Mouse (Mus musculus) c-Kit-negative CD71-positive TER-119-positive erythroid progenitor cells, embryonic 14.5 days (primary cell): ENCODE measurements around the gene Itfg2.

Experiments
- DNase-seq: peaks from one replicate; pipeline ENCODE4 v3.0.0-alpha.2; 2013; ENCODE audit warnings: low read depth, low spot score

The Itfg2 gene

DNA sequence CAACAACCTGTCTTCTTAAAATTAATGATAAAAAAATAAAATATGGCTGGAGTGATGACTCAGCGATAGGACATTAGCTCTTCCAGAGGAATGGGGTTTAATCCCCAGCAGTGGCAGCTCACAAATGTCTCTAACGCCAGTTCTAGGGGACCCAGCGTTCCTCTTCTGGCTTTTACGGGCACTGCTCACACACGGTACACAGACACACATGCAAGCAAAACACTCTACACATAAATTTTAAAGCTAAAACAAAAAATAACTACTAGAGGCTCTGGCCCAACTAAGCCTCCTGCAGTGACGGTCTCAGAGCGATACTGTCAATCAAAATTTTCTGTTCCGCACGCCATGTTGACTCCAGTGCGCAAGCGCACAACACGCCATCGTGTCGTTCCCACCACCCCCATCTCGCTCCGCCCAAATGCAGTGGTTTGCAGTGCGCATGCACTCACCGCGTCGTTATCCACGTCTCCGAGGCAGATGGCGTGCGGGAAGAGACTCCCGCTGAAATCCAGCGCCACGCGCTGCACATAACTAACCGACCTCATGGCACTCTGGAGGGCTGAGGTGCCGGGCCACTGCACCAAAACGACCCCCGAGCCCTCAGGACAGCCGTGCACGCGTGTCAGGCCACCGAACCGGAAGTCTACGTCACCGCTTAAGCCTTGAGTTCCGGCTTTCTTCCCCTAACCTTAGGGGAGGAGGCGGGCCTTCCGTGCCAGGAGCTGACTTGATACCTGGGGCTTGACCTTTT lies at the start of gene Itfg2:
Gene Itfg2 (minus strand): TSS at position 663 of the 751 bp plus-strand sequence.
- DNase-seq = peak; percentile 94

DNA sequence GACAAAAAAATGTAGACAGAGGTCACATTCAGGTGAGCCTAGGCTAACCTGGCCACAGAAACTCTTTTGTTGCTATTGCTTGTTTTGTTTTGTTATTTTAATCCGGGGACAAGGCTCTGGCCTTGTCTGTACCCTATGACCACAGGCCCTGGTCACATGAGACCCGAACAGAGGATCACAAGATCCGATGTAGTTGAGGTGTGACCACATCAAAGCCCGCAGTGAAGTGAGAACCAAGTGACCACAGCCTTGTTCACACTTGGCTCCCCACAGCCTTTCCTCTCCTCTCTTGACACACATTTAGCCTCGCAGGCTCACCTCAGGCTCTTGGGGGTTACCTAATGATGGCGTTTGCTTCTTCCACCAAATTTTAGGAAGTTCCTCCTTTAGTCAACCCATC lies 49.4 kb upstream of the Itfg2 start:
- DNase-seq = no peak

DNA sequence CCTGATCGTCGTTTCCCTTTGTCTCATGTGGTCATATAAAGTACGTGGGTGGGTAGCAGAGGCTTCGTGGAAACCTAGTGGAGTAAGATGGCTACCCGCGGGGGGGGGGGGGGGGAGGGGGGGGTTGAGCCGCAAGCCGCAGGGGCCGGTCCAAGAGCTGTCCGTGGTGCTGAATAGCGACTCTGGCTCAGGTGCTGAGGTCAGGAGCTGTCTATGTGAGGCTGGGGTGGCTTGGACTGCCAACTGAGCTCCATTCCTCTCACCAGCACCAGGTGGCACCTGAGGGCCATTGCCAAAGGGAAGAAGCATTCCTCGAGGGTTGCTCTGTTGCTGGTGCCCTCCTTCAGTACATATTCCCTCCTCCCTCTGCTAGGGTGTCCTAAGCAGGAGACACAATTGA lies 44.7 kb upstream of the Itfg2 start:
- no peak for DNase-seq

DNA sequence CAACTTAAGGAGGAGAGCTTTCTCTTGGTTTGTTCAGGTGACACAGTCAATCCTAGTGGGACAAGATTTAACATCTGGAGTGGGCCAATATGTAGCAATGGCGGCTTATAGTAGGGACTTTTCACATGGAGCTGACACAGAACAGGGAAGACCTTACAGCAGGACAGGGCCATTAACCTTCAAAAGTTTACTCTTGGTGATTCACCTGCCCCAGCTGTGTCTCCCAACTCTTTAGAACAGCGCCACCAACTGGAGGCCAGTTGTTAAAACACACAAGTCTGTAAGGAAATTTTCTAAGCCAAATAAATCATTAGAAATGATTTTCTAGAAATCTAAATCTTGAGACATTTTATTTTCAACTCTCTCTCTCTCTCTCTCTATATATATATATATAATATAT lies 42.6 kb upstream of the Itfg2 start:
- DNase-seq = peak; percentile 38

DNA sequence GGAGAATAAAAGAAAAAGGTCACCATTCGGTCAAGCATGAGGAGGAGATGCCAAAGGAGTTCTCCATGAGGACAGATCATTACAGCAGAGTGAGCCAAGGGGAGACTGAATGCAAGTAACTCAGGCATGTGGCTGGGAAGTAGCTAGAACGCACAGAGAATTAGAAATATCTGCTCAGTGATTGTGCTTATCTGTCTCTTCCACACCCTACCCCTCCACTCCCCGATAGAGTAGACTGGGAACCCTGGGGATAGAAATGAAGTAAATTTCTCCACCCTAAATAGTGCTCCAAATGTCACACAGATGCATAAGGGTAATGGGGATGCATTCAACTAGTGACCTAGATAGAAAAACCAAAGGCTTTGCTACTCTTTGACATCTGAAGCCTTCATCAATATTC lies 41.8 kb upstream of the Itfg2 start:
- no peak for DNase-seq

DNA sequence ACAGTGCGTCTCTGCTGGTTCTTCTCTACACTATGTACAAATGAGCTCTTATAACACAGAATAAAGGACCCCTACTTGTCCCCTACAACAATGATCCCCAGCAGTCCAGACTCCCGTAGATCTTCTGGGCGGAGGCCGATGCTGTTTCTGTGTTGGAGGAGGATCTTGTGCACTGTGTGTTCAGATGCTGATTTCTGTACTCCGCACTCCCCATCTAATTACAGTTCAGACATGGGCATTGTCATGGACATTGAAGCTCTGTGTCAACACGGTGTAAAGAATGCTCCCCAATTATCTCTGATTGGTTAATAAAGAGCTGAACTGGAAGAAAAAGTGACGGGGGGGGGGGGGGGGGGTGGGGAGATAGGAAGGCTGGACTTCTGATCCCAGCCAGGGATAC lies 41.3 kb upstream of the Itfg2 start:
- DNase-seq = no peak

DNA sequence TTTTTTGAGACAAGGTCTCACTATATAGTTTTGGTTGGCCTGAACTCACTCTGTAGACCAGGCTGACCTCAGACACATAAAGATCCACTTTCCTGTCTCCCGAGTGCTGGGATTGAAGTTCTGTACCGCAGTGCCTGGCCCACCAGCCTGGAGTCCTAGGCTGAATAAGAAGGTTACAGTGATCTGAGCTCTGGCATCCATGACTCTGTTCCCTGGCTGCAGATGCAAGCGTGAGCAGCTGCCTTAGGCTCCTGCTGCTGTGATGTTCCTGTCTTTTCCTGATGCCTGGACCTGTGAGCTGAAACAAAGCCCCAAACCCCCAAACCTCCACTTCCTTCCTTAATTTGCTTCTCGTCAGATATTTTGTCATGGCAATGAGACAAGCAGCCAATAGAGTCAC lies 40.3 kb upstream of the Itfg2 start:
- DNase-seq = no peak

DNA sequence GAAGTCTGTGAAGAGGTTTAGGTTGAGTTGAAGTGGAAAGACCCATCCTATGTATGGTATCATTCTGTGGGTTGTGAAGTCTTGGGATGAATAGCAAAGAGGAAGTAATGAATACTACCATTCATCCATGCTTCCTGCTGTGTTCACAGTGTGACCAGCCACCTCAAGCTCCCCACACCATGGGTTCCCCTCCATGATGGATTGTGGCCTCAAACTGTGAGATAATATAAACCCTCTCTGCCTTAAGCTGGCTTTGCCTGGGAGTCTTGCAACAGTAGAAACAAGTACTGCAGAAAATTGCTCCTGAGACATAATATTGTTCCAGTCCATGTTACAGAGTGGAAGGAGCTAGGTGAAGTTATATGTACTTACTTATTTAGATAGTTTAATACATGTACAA lies 36.9 kb upstream of the Itfg2 start:
- no peak for DNase-seq

DNA sequence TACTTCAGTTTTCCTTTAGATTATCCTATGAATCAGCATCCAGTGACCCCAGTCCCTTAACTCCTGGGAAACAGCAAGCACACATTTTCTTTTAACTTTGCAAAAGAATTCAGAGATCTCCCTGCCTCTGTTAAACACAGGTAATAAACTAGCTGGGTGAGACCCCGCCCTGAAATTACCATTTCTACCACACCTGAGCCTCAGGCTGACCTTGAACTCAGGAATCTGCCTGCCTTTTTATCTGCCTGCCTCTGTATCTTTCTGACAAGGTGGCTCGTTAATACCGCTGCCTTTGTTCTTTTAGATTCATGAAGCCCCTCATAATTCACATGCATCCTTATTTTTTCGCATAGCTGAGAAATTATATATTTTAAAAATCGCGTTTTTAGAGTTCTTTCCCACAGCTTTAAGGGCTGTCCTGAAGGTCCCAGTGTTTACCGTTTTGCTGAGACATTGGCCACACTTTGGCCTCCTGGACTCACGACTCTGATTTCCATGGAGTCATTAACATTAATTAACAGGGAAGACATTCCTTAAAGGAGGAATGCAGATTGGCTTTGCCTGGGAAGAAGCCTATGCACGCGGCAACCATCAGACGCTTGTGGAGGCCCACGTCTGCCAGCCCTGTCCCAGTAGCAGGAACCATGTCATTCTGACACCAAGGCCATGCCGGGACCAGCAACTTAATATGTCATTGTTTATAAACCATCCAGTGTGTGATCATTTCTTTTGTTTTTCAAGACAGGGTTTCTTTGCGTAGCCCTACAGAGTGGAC lies 36.2 kb upstream of the Itfg2 start:
- DNase-seq = no peak

DNA sequence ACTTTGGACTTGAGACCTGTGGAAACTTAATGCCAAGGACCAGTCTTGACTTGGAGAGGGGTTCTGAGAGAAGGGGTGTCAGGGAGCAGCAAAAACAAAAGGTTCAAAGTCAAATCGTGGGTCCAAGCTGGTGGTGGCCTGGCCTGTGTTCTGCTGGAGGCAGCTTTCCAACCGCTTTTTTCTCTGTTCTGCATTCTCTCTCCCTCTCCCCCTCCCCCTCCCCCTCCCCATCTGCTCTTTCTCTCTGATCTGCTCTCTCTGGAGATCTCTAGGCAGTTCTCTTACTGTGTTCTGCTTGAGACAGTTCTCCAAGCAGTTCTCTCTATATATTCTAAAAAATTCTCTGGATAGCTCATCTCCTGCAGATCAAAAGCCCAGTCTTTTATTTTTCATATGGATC lies 35.6 kb upstream of the Itfg2 start:
- DNase-seq = no peak

DNA sequence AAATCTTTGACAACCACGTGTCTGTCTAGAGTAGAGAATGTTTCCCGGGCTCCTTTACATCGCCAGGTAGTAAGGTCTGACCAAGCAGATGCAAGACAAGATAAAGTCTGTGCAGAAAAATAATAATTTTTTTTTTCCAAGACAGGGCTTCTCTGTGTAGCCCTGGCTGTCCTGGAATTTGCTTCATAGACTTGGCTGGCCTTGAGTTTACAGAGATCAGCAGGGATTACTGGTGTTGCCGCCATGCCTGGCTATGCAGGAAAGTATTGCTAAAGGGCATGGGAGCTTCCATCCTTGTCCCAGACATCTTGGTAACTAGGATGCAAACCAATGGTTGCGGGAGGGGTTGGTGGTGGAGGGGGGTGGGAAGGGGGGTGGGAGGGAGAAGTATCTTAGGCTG lies 32.5 kb upstream of the Itfg2 start:
- DNase-seq = no peak

DNA sequence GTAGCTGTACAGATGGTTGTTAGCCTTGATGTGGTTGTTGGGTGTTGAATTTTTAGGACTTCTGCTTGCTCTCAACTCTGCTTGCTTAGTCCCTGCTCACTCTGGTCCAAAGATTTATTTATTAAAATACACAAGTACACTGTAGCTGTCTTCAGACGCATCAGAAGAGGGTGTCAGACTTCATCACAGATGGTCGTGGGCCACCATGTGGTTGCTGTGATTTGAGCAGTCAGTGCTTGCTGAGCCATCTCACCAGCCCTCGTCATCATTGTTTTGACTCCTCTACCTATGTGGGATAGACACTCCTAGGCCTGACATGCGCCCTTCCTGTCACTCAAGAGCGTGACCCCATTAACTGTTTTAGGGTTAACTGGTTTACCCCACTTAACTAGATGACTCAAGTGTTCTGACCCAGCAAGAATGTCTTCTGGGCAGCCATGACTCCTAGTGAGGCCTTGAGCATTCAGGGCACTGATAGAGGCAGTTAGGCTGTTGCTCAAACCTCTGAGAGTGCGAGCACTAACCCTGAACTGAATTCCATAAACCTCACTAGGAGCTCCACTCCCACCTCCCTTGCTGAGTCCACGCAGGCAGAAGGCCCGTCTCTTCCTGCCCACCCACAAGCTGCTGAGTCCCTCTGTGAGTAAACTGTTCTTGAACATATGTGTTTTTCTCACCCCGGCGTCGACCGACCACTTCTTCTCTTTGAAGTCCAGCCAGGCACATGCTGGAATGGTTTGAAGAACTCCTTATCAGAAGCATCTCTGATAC lies 31.3 kb upstream of the Itfg2 start:
- no peak for DNase-seq

DNA sequence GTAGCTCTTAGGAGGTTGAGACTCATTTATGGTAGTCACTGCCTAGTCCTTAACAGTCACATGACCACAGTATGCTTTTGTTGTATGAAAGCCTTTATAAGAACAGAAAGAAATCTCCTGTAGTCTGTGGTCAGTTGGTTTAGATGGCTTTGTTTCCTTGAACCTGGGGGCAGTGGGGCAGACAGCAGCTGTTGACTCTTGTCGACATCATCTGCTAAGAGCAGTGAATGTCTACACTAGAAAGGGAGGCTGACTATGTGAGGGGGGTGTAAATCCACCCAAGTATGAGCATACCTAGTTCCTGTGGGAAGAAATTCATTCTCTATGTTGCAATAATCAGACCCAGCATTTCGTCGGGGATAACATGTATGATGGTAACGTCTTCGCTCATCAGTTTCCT lies 22.3 kb upstream of the Itfg2 start:
- no peak for DNase-seq

DNA sequence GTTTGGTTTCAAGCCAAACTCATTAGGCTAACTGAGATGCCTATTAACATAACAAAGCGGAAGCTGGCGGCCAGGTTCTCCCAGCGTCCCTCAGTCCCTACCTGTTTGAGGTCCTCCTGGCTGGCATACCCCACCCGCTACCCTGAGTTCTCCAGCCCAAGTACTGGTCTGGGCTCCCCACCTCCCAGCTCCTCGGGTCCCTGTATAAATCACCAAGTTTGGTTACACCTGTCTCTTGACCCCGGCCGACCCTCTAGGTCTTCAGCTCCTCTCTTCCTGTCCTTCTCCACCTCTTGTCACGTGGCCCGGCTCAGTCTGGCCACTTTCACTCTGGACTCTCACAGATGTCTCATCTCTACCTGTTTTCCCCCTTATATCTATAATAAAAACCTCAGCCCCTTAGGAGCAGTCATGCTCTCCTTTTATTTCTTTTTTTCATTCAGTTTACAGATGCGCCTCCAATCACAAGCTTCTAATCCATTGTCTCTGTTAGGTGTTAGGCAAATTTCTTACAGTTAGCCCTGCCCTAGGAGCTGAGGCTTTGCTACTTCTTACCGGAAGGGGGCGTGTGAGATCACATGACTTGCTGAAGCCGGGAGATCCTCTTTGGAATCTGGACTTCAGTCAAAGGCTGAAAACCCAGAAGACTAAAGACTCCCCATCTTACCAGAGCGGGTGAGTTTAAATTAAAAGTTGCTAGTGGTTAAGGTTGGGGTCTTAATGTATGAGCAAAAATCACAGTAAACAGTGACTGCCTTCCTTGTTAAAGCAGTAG lies 21.2 kb upstream of the Itfg2 start:
- no peak for DNase-seq

DNA sequence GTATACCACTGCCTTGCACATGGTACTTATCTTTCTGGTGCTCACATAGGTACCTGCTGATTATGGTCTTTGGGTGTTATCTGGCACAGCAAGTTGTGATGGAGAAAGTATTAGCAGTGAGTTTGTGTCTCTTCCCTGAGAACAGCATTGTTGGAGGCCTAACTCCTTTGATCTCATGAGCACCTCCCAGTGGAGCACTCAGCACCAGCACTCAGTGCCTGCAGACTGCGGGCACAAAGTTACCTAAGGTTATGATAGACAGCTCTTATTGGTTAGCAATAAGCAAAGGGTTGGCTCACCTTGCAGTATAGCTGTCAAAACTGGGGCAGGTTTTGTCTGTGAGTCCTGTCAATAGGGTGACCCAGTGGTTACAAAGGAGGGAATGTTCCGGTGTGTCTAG lies 15.5 kb upstream of the Itfg2 start:
- DNase-seq = no peak

DNA sequence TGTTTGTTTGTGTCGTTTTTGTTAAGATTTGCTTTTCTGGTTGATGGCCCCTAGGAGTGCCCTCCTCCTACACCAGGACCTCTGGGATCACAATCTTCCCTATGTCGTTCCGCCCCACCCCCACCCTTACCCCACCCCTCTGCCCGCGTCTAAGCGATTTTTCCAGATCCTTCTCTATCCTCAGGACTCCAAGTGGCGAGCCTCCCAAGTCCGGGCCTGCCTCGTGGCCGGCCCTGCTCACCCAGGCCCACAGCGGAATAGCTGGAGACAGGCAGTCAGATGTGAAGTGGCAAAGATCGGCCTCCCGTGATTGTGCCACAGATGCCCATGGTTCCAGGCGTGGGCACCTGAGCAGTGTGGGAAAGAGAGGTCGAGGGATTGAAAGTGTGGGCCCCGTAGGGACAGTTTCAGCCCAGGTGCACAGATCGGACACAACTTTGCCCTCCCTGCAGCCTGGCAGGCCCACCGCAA lies 14.2 kb upstream of the Itfg2 start:
- DNase-seq = no peak

DNA sequence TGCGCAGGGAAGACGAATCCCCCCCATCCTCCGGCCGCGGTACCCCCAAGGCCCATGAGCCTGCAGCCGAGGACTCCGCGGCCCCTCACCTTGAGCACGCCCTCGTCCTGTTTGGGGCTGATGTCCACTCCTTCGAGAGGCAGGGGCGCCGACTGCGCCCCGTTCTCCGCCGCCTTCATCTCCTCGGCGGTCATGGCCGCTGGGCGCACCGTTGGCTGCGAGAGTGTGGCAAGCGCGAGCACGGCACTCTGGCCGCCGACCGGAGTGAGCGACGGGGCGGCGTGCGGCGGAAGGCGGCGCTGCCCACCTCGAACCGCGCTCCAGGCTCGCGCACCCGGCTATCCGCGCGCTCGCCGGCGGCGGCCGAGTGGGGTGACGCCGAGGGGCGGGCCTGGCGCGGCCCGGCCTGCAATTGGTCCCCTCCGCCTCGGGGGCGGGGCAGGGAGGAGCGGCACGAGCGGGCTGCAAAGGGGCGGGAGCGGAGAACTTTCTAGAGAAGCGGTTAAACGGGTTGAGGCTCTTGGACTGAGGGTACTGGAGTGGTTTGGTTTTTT lies 13.7 kb upstream of the Itfg2 start, which contains the start of gene Fkbp4:
Gene Fkbp4 (minus strand): TSS at position 361 of the 554 bp plus-strand sequence.
- DNase-seq = peak; percentile 87

DNA sequence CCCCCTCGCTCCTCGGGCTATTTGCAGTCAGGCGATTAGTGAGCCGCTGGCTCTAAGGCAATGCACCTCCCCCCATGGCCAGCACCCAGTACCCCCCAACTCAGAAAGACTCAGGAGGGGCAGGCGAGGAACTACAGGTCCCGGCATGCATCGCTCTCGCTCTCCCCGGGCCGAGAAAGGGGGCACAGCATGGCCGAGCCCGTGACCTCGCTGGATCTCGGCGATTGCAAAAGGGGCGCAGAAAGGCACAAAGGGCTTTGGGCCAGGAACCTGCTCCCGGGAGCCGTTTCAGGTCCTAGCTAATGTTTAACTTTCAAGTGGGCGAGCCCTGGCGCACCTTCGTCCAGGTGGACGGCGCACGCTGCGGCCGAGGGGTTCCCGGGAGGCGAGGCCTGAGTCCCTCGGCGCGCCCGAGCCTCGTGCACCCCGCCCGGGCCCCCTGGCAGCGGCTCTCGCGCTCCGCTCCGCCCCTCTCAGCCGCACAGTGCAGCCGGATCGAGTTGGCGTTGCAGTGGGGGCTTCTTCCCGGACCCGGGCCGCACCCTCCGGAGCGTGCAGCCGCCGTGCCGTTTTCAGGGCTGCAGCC lies 13.1 kb upstream of the Itfg2 start:
- DNase-seq = peak; percentile 19

DNA sequence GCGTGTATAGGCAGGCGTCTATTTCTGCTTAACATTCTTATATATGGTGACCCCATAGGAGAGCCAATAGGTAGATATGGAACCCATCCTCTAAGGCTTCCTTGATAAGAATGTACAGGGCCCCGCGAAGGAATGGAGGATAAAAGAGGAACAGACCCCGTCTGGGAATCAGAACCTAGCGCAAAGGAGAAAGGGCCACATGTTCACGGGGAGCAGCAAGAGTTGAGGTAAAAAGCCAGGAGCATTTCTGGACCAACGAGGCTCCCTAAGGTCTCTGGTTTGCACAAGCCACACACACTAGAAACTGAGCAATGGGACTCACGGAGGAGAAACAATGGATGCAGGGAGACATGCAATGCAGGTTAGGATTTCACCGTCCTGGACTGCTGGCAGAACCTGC lies 12.6 kb upstream of the Itfg2 start:
- no peak for DNase-seq

DNA sequence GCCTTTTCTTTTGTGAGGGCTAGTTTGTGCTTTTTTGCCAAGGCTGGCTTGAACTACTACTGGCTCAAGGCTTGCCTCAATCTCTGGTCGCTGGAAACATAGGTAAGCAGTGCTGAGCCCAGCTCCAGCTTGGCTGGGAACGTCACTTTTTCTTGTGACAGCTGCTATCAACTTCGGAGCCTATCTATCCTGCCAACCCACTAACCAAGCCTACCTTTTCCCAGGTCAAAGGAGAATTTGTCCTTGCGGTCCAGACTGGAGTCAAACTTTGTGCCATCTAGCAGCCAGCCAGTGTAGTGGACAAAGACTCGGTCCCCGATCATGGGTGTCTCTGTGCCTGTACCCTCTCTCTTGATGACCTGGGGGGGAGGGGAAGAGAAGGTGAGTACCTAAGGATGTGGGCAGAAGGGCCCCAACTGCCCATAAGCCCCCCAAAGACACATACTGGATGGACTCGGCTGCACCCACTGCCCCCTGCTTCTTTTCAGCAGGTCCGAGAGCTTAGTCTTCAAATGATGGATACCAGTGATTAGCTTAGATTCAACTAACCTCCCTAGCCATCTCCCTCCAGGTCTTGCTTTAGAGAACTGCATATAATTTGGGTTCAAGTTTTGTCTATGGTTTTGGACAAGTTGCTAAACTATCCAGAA lies 11.8 kb upstream of the Itfg2 start:
- DNase-seq = no peak
